Mouse (Mus musculus): ENCODE data around the gene Srms.

The Srms gene

GRCm38 (mm10) chr2:181160821-181161220 lies 52.2 kb downstream of the Srms start:
- DNase-seq (ENCODE audit: low spot score): no peak

- DNase-seq (ENCODE audit: low spot score): peak; percentile 72
Measured at GRCm38 (mm10) chr2:181159771-181160170, 53.2 kb downstream of the Srms start.

GRCm38 (mm10) chr2:181159091-181159514 lies 53.9 kb downstream of the Srms start:
- DNase-seq (ENCODE audit: low spot score): no peak

- no peak for DNase-seq (ENCODE audit: low spot score)
Measured at GRCm38 (mm10) chr2:181158471-181158870, 54.5 kb downstream of the Srms start.

- DNase-seq (ENCODE audit: low spot score): no peak
Measured at GRCm38 (mm10) chr2:181157716-181158302, 55.2 kb downstream of the Srms start.

- no peak for DNase-seq (ENCODE audit: low spot score)
Measured at GRCm38 (mm10) chr2:181157180-181157579, 55.8 kb downstream of the Srms start.

- no peak for DNase-seq (ENCODE audit: low spot score)
Measured at GRCm38 (mm10) chr2:181156248-181157121, 56.5 kb downstream of the Srms start, which contains the start of gene Eef1a2. TSS of gene Eef1a2 (minus strand) at chr2:181157014.

- DNase-seq (ENCODE audit: low spot score): no peak
Measured at GRCm38 (mm10) chr2:181155801-181156200, 57.2 kb downstream of the Srms start.

Data from embryo, embryonic 10.5 days (tissue).